Mouse (Mus musculus) intestine, postnatal 0 days (tissue): ENCODE data around the gene Ly9. TPM values are rescaled to one million over a fixed set of nuclear protein-coding genes. Genes with fewer than 3 reads are reported as not detected.

Experiments
- ATAC-seq: fragments of 200-750 bp; cut with Nextera tagmentation; 2 replicates; pipeline ENCODE4 v1.8.0; 2017; ENCODE audit warnings: mild to moderate bottlenecking, moderate TSS enrichment, moderate library complexity
- H3K27ac ChIP-seq: fragments of 300-500 bp; sonication (generic); 2 replicates; pipeline ENCODE4 v1.5.1; 2014; ENCODE audit warnings: mild to moderate bottlenecking, low read depth, low read length, moderate library complexity
- H3K27me3 ChIP-seq: fragments of 300-500 bp; sonication (generic); replicated peaks from 2 replicates; pipeline ENCODE4 v1.6.1; 2014; ENCODE audit warnings: low read length, mixed read lengths; ENCODE audit not compliant: control insufficient read depth, insufficient read depth
- H3K36me3 ChIP-seq: fragments of 300-500 bp; sonication (generic); 2 replicates; pipeline ENCODE4 v1.6.1; 2014; ENCODE audit warnings: mild to moderate bottlenecking, moderate library complexity; ENCODE audit not compliant: control insufficient read depth, insufficient read depth
- H3K4me1 ChIP-seq: fragments of 300-500 bp; sonication (generic); replicated peaks from 2 replicates; pipeline ENCODE4 v1.6.1; 2014; ENCODE audit warnings: antibody characterized with exemption, low read length, mixed read lengths; ENCODE audit not compliant: control insufficient read depth, insufficient read depth
- H3K4me2 ChIP-seq: fragments of 300-500 bp; sonication (generic); replicated peaks from 2 replicates; pipeline ENCODE4 v1.6.1; 2014; ENCODE audit warnings: low read depth, mild to moderate bottlenecking, moderate library complexity
- H3K4me3 ChIP-seq: fragments of 300-500 bp; sonication (generic); 2 replicates; pipeline ENCODE4 v1.5.1; 2014; ENCODE audit warnings: low read depth, low read length
- H3K9ac ChIP-seq: fragments of 300-500 bp; sonication (generic); 2 replicates; pipeline ENCODE4 v1.6.1; 2014; ENCODE audit warnings: mild to moderate bottlenecking, low read depth, low read length
- H3K9me3 ChIP-seq: fragments of 300-500 bp; sonication (generic); 2 replicates; pipeline ENCODE4 v1.6.1; 2016; ENCODE audit warnings: mixed run types; ENCODE audit not compliant: control insufficient read depth
- CTCF ChIP-seq: sonication (generic); IDR thresholded peaks from 2 replicates; pipeline ENCODE4 v1.5.1; 2016; ENCODE audit warnings: low read depth, mild to moderate bottlenecking, control low read depth, antibody characterized with exemption, moderate library complexity
- WGBS: fragments of 180-500 bp; shearing (Covaris S2); extraction: QIAGEN DNeasy Blood & Tissue Kit; methylation state at CpG from one replicate; pipeline ENCODE4 v1.1.7; 2014; 5-methylcytosine and 5-hydroxymethylcytosine counted together
- microRNA-seq: library from miRNA; unstranded; fragments of <30 nt; microRNA quantifications from one replicate; pipeline ENCODE4, GENCODE M21; 2016
- polyA plus RNA-seq: library from polyadenylated mRNA; unstranded; fragments of >200 nt; fragmentation: Nextera tagmentation; extraction: Ambion mirVana; gene quantifications from 2 replicates; pipeline ENCODE4 v1.2.1, GENCODE M21; 2015

Ly9 gene
- polyA plus RNA-seq, 1 experiment from 2014 or later = 0.55 TPM

GRCm38 (mm10) chr1:171540694-171541093 lies 66.5 kb downstream of the Ly9 start:
- no peak for ATAC-seq
- no peak for TF ChIP-seq CTCF
- H3K4me3 ChIP-seq = no peak overlapping the region
- H3K4me2 ChIP-seq = no peak overlapping the region
- no peaks in the 10 kb centered on the region for H3K27me3 ChIP-seq
- H3K9me3 ChIP-seq = no peaks in the 10 kb centered on the region; the same call in 1 of the 2 replicates
- no peaks in the 10 kb centered on the region for H3K4me1 ChIP-seq
- no peak overlapping the region for H3K27ac ChIP-seq
- H3K9ac ChIP-seq = no peak overlapping the region
- 80% methylated on average over 1 of the region's 1 CpGs for WGBS
- no peaks in the 10 kb centered on the region for H3K36me3 ChIP-seq

Small RNA genes within 50 kb of the gene (microRNA-seq; reads per million reads assigned to microRNA genes)
- gene Mir7683 = not detected

Other genes starting within 250 kb of the Ly9 start
- 0.48 and 0.82 TPM in 2 replicates for gene Klhdc9, start 246.6 kb downstream of the Ly9 start, polyA plus RNA-seq
- 0.38 and 0.48 TPM in 2 replicates for gene Nectin4, start 237.3 kb downstream of the Ly9 start, polyA plus RNA-seq
- gene Arhgap30, start 218.5 kb downstream of the Ly9 start, polyA plus RNA-seq = 1.3 TPM in 2 replicates
- 35.1 and 36.5 TPM in 2 replicates for gene Usf1, start 196.1 kb downstream of the Ly9 start, polyA plus RNA-seq
- gene Tstd1, start 188.5 kb downstream of the Ly9 start, polyA plus RNA-seq = 1.7 and 2.8 TPM in 2 replicates
- gene F11r, start 169.9 kb downstream of the Ly9 start, polyA plus RNA-seq = 72.5 and 83.1 TPM in 2 replicates
- gene Alyref2, start 103.9 kb downstream of the Ly9 start, polyA plus RNA-seq = 15.4 and 16.1 TPM in 2 replicates
- gene Itln1, start 72.1 kb downstream of the Ly9 start, polyA plus RNA-seq = 2.5 and 3.0 TPM in 2 replicates
- gene Cd244a, start 48.2 kb downstream of the Ly9 start, polyA plus RNA-seq = 0.37 and 0.44 TPM in 2 replicates
- gene Slamf7, start 45.6 kb upstream of the Ly9 start, polyA plus RNA-seq = 0.18 and 0.21 TPM in 2 replicates
- 3.9 and 4.3 TPM in 2 replicates for gene Cd48, start 74.6 kb upstream of the Ly9 start, polyA plus RNA-seq
- 0.14 TPM in 1 of 2 replicates, not detected in the other for gene Slamf1, start 159.7 kb upstream of the Ly9 start, polyA plus RNA-seq
- 1.5 and 1.9 TPM in 2 replicates for gene Cd84, start 232.3 kb upstream of the Ly9 start, polyA plus RNA-seq